Comparison of ENCODE assay signal across 7 mouse cellular contexts in the genomic region with DNA sequence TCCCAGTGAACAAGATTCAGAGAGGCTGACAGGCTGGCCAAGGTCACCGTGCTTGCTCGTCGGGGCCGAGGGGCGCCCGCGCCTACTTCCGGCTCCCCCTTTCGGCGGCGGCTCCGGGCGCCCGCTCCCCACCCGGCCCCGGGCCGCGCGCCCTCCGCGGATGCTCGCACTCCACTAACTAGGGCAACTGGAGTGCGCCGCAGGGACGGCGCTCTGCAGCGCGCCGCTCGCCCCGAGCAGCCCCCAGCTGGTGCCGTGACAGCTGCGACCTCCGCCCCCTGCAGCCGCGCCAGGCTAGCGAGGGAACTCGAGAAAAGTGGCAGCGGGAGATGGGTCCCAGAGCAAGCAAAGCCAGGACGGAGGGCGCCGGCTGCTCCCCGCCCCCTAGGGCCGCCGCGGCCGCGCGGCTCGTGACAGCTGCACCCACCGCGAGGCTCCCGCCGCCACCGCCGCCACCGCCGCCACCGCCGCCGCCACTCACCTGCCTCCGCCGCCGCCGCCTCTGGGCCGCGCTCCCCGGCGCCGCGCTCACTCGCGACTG. TPM values are rescaled to one million over a fixed set of nuclear protein-coding genes. Genes with fewer than 3 reads are reported as not detected.
DNase-seq lines count a peak whose midpoint lies in the region; ATAC-seq lines count a peak whose summit lies in the region.

No protein-coding gene starts in this region.

- H3K4me2 ChIP-seq in intestine, embryonic 16.5 days (ENCODE audit: low read depth, low read length) = peak overlapping the region; percentile 88
- H3K4me2 ChIP-seq in limb, embryonic 15.5 days = peak overlapping the region; percentile 82
- peak overlapping the region; percentile 65 for H3K4me2 ChIP-seq in midbrain, embryonic 16.5 days (ENCODE audit: low read length)

- H3K36me3 ChIP-seq in intestine, embryonic 16.5 days (ENCODE audit: control insufficient read depth, insufficient read depth, low read length) = no peaks in the 10 kb centered on the region
- no peaks in the 10 kb centered on the region for H3K36me3 ChIP-seq in limb, embryonic 15.5 days
- no peaks in the 10 kb centered on the region for H3K36me3 ChIP-seq in midbrain, embryonic 16.5 days (ENCODE audit: control insufficient read depth, insufficient read depth, low read length)

- H3K27me3 ChIP-seq in intestine, embryonic 16.5 days (replicated peaks; ENCODE audit: control insufficient read depth, insufficient read depth, low read length) = no peaks in the 10 kb centered on the region
- H3K27me3 ChIP-seq in limb, embryonic 15.5 days = no peaks in the 10 kb centered on the region
- H3K27me3 ChIP-seq in midbrain, embryonic 16.5 days (ENCODE audit: control insufficient read depth, insufficient read depth, low read depth, low read length) = no peaks in the 10 kb centered on the region

- peak overlapping the region; percentile 93 for H3K4me3 ChIP-seq in intestine, embryonic 16.5 days (ENCODE audit: low read length)
- H3K4me3 ChIP-seq in limb, embryonic 15.5 days = peak overlapping the region; percentile 92
- H3K4me3 ChIP-seq in midbrain, embryonic 16.5 days (ENCODE audit: low read depth, low read length) = peak overlapping the region; percentile 96

- DNase-seq in gastrocnemius, postnatal 25 days = peak; percentile 64
- DNase-seq in spleen, postnatal 10 days (ENCODE audit: low spot score in 2 of 2) = peak; percentile 59

- peaks cover 11% of the 10 kb centered on the region for H3K4me1 ChIP-seq in intestine, embryonic 16.5 days (ENCODE audit: control insufficient read depth, insufficient read depth, low read length)
- peaks cover 22% of the 10 kb centered on the region for H3K4me1 ChIP-seq in limb, embryonic 15.5 days
- peaks cover 25% of the 10 kb centered on the region for H3K4me1 ChIP-seq in midbrain, embryonic 16.5 days (ENCODE audit: control insufficient read depth, insufficient read depth, low read length)

- H3K27ac ChIP-seq in intestine, embryonic 16.5 days (ENCODE audit: low read length) = peak overlapping the region; percentile 90
- peak overlapping the region; percentile 94 for H3K27ac ChIP-seq in limb, embryonic 15.5 days
- H3K27ac ChIP-seq in midbrain, embryonic 16.5 days (ENCODE audit: low read length) = peak overlapping the region; percentile 97

- WGBS in intestine, embryonic 16.5 days = under 1% methylated on average over 41 of the region's 73 CpGs
- under 1% methylated on average over 58 of the region's 73 CpGs for WGBS in limb, embryonic 15.5 days
- under 1% methylated on average over 49 of the region's 73 CpGs for WGBS in midbrain, embryonic 16.5 days

- no peaks in the 10 kb centered on the region for H3K9me3 ChIP-seq in intestine, embryonic 16.5 days (ENCODE audit: control insufficient read depth, low read length)
- no peaks in the 10 kb centered on the region for H3K9me3 ChIP-seq in limb, embryonic 15.5 days
- no peaks in the 10 kb centered on the region for H3K9me3 ChIP-seq in midbrain, embryonic 16.5 days (replicated peaks; ENCODE audit: control insufficient read depth, low read length, poor library complexity, severe bottlenecking)

- peak; percentile 48 for ATAC-seq in activated CD4-positive, CD25-positive, alpha-beta regulatory T cell, adult 4 months
- ATAC-seq in common myeloid progenitor, adult 5-6 weeks (replicated peaks; ENCODE audit: low read depth, poor library complexity, severe bottlenecking) = peak; percentile 31
- peak; percentile 74 for ATAC-seq in intestine, embryonic 16.5 days
- peak; percentile 69 for ATAC-seq in limb, embryonic 15.5 days (ENCODE audit: insufficient number of reproducible peaks, low FRiP score, low TSS enrichment, low read depth)
- ATAC-seq in midbrain, embryonic 16.5 days = peak; percentile 88

- peak overlapping the region; percentile 97 for H3K9ac ChIP-seq in intestine, embryonic 16.5 days (ENCODE audit: low read depth, low read length)
- H3K9ac ChIP-seq in limb, embryonic 15.5 days = peak overlapping the region; percentile 98
- peak overlapping the region; percentile 99 for H3K9ac ChIP-seq in midbrain, embryonic 16.5 days (ENCODE audit: low read depth, low read length)

RNA-seq across cellular contexts. Expression of a gene that starts 0.6 kb away (rescaled TPM):
- polyA plus RNA-seq in activated CD4-positive, CD25-positive, alpha-beta regulatory T cell, adult 4 months (2017; shearing (Covaris generic)) = 10 to 100 TPM; 10.1 to 16.7 TPM
- 15.4 and 55.1 TPM in 2 replicates for total RNA-seq in common myeloid progenitor, adult 5-6 weeks (2017)
- total RNA-seq in gastrocnemius, postnatal 25 days (2021) = 10 to 100 TPM; 21.5 to 23.8 TPM
- 4.7 and 4.9 TPM in 2 replicates for polyA plus RNA-seq in intestine, embryonic 16.5 days (2015; fragmentation: Nextera tagmentation; extraction: Ambion mirVana)
- polyA plus RNA-seq in limb, embryonic 15.5 days (2015; fragmentation: Nextera tagmentation; extraction: Ambion mirVana) = 10.6 and 12.4 TPM in 2 replicates
- 10.0 and 10.9 TPM in 2 replicates for polyA plus RNA-seq in midbrain, embryonic 16.5 days (2015; fragmentation: Nextera tagmentation; extraction: Ambion mirVana)

Comparison
In these comparisons a context has a peak if more than half of its experiments do, and no peak if none do; other contexts are left out.
1. Peak in every context shown above with its lines: DNase-seq, ATAC-seq, H3K4me3 ChIP-seq and H3K27ac ChIP-seq.
2. ATAC-seq: peak in every context shown above with its lines; median percentile 88 in midbrain, embryonic 16.5 days; 74 in intestine, embryonic 16.5 days; 69 in limb, embryonic 15.5 days; 48 in activated CD4-positive, CD25-positive, alpha-beta regulatory T cell, adult 4 months; 31 in common myeloid progenitor, adult 5-6 weeks.